Mouse (Mus musculus) liver, embryonic 15.5 days (tissue): Measurements from ENCODE around the gene Lrrc72. TPM values are rescaled to one million over a fixed set of nuclear protein-coding genes. Genes with fewer than 3 reads are reported as not detected.
"Not testable (repeated sequence)": the region's sequence is repeated elsewhere in the genome, so short reads cannot be mapped to it uniquely, and the experiment has no call there.

Experiments
- ATAC-seq: fragments of 200-750 bp; cut with Nextera tagmentation; 2 replicates; pipeline ENCODE4 v1.8.0; 2017; ENCODE audit warnings: moderate number of reproducible peaks, mild to moderate bottlenecking, moderate library complexity; ENCODE audit not compliant: insufficient read depth
- H3K27ac ChIP-seq: fragments of 300-500 bp; sonication (generic); replicated peaks from 2 replicates; pipeline ENCODE4 v1.5.1; 2015; ENCODE audit warnings: mild to moderate bottlenecking, inconsistent platforms
- H3K27me3 ChIP-seq: fragments of 300-500 bp; sonication (generic); 2 replicates; pipeline ENCODE4 v1.6.1; 2015; ENCODE audit warnings: mild to moderate bottlenecking, inconsistent platforms
- H3K36me3 ChIP-seq: fragments of 300-500 bp; sonication (generic); replicated peaks from 2 replicates; pipeline ENCODE4 v1.6.1; 2015; ENCODE audit warnings: moderate library complexity, mild to moderate bottlenecking, inconsistent platforms
- H3K4me1 ChIP-seq: fragments of 300-500 bp; sonication (generic); replicated peaks from 2 replicates; pipeline ENCODE4 v1.6.1; 2015; ENCODE audit warnings: inconsistent platforms
- H3K4me2 ChIP-seq: fragments of 300-500 bp; sonication (generic); 2 replicates; pipeline ENCODE4 v1.6.1; 2015; ENCODE audit warnings: moderate library complexity, mild to moderate bottlenecking, inconsistent platforms
- H3K4me3 ChIP-seq: fragments of 300-500 bp; sonication (generic); replicated peaks from 2 replicates; pipeline ENCODE4 v1.5.1; 2015; ENCODE audit warnings: mild to moderate bottlenecking, inconsistent platforms
- H3K9ac ChIP-seq: fragments of 300-500 bp; sonication (generic); 2 replicates; pipeline ENCODE4 v1.6.1; 2015; ENCODE audit warnings: moderate library complexity, mild to moderate bottlenecking, inconsistent platforms
- H3K9me3 ChIP-seq: fragments of 300-500 bp; sonication (generic); replicated peaks from 2 replicates; pipeline ENCODE4 v1.6.1; 2016; ENCODE audit warnings: inconsistent platforms
- WGBS: fragments of 180-500 bp; shearing (Covaris S2); methylation state at CpG from one replicate; pipeline ENCODE4 v1.1.7; 2015; ENCODE audit warnings: mixed read lengths; ENCODE audit not compliant: insufficient replicate concordance; 5-methylcytosine and 5-hydroxymethylcytosine counted together
- polyA plus RNA-seq: library from polyadenylated mRNA; unstranded; fragments of >200 nt; fragmentation: Nextera tagmentation; extraction: Ambion mirVana; gene quantifications from 2 replicates; pipeline ENCODE4 v1.2.1, GENCODE M21; 2015

Gene Lrrc72
- polyA plus RNA-seq, 1 experiment from 2014 or later = not detected

GRCm38 (mm10) chr12:36216905-36217304, 36.3 kb downstream of the Lrrc72 start:
- Histone ChIP-seq H3K27ac (no peak overlapping the region), H3K4me3 (no peak overlapping the region), H3K4me1 (no peaks in the 10 kb centered on the region), H3K9ac (no peak overlapping the region), H3K4me2 (no peak overlapping the region), H3K27me3 (no peaks in the 10 kb centered on the region), H3K9me3 (no peaks in the 10 kb centered on the region), H3K36me3 (no peaks in the 10 kb centered on the region)
- 63% methylated on average over 10 of the region's 10 CpGs for WGBS
- no peak for ATAC-seq

DNA sequence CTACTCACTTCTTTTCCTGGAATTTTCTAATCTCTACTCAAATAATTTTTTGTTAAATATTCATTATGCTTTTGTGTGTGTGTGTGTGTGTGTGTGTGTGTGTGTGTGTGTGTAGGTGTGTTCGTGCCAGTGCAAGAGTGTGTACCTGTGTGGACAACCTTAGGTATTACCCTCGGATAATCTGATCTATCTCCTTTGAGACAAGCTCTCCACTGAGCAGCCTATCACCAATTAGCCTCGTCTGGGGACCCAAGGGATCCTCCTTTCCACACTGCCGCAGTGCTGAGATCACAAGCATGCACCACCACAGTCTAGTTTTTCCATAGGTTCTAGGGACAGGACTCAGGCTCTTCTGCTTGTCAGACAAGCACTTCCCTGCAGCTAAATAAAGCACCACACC, 37.0 kb downstream of the Lrrc72 start:
- no peaks in the 10 kb centered on the region for H3K36me3 ChIP-seq
- no peak overlapping the region for H3K9ac ChIP-seq
- 55% methylated on average over 4 of the region's 4 CpGs for WGBS
- H3K27ac ChIP-seq = no peak overlapping the region
- no peaks in the 10 kb centered on the region for H3K27me3 ChIP-seq
- no peak overlapping the region for H3K4me2 ChIP-seq
- H3K4me3 ChIP-seq = no peak overlapping the region
- no peaks in the 10 kb centered on the region for H3K4me1 ChIP-seq
- no peaks in the 10 kb centered on the region for H3K9me3 ChIP-seq
- no peak for ATAC-seq

GRCm38 (mm10) chr12:36215149-36215480, 38.1 kb downstream of the Lrrc72 start:
- no peaks in the 10 kb centered on the region for H3K9me3 ChIP-seq
- no peaks in the 10 kb centered on the region for H3K4me1 ChIP-seq
- 0% methylated on average over 1 of the region's 1 CpGs for WGBS
- H3K36me3 ChIP-seq = no peaks in the 10 kb centered on the region
- H3K4me2 ChIP-seq = no peak overlapping the region
- no peak overlapping the region for H3K27ac ChIP-seq
- H3K4me3 ChIP-seq = no peak overlapping the region
- no peak for ATAC-seq
- H3K9ac ChIP-seq = no peak overlapping the region
- H3K27me3 ChIP-seq = no peaks in the 10 kb centered on the region

- Histone ChIP-seq H3K27me3 (no peaks in the 10 kb centered on the region), H3K4me3 (no peak overlapping the region), H3K4me2 (no peak overlapping the region), H3K9ac (no peak overlapping the region), H3K36me3 (no peaks in the 10 kb centered on the region), H3K9me3 (no peaks in the 10 kb centered on the region), H3K27ac (no peak overlapping the region), H3K4me1 (no peaks in the 10 kb centered on the region)
- WGBS = 30% methylated on average over 8 of the region's 8 CpGs
- ATAC-seq = no peak
Observed at GRCm38 (mm10) chr12:36214389-36215148, 38.6 kb downstream of the Lrrc72 start.

- H3K4me2 ChIP-seq = no peak overlapping the region
- H3K36me3 ChIP-seq = no peaks in the 10 kb centered on the region
- H3K9ac ChIP-seq = no peak overlapping the region
- no peaks in the 10 kb centered on the region for H3K27me3 ChIP-seq
- H3K4me3 ChIP-seq = no peak overlapping the region
- no peak for ATAC-seq
- 65% methylated on average over 4 of the region's 4 CpGs for WGBS
- no peaks in the 10 kb centered on the region for H3K9me3 ChIP-seq
- no peaks in the 10 kb centered on the region for H3K4me1 ChIP-seq
- H3K27ac ChIP-seq = no peak overlapping the region
Observed at GRCm38 (mm10) chr12:36210096-36210495, 43.1 kb downstream of the Lrrc72 start.

- H3K4me1 ChIP-seq = no peaks in the 10 kb centered on the region
- no peaks in the 10 kb centered on the region for H3K9me3 ChIP-seq
- no peaks in the 10 kb centered on the region for H3K27me3 ChIP-seq
- no peak overlapping the region for H3K4me3 ChIP-seq
- 64% methylated on average over 19 of the region's 19 CpGs for WGBS
- no peak overlapping the region for H3K27ac ChIP-seq
- H3K36me3 ChIP-seq = no peaks in the 10 kb centered on the region
- H3K4me2 ChIP-seq = no peak overlapping the region
- ATAC-seq = no peak
- no peak overlapping the region for H3K9ac ChIP-seq
Observed at GRCm38 (mm10) chr12:36208456-36208855, 44.7 kb downstream of the Lrrc72 start.

DNA sequence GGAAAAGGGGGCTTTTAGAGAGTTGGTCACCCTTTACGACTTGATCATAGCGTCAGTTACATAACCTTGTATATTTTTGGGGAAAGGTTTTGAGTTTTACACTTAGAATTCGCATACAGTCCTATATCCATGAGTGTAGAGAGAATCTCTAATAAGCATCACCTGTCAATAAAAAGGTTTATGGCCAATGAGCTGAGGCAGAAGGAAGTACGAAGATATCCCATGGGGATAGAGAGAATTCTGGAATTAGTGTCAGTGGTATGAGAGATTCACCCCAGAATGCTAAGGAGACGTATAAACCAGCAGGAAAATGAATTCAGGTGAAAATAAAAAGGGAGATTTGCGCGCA, 45.4 kb downstream of the Lrrc72 start:
- no peak overlapping the region for H3K9ac ChIP-seq
- WGBS = 70% methylated on average over 7 of the region's 7 CpGs
- H3K27ac ChIP-seq = no peak overlapping the region
- no peaks in the 10 kb centered on the region for H3K27me3 ChIP-seq
- no peaks in the 10 kb centered on the region for H3K36me3 ChIP-seq
- H3K4me3 ChIP-seq = no peak overlapping the region
- ATAC-seq = no peak
- no peaks in the 10 kb centered on the region for H3K9me3 ChIP-seq
- no peak overlapping the region for H3K4me2 ChIP-seq
- H3K4me1 ChIP-seq = no peaks in the 10 kb centered on the region

DNA sequence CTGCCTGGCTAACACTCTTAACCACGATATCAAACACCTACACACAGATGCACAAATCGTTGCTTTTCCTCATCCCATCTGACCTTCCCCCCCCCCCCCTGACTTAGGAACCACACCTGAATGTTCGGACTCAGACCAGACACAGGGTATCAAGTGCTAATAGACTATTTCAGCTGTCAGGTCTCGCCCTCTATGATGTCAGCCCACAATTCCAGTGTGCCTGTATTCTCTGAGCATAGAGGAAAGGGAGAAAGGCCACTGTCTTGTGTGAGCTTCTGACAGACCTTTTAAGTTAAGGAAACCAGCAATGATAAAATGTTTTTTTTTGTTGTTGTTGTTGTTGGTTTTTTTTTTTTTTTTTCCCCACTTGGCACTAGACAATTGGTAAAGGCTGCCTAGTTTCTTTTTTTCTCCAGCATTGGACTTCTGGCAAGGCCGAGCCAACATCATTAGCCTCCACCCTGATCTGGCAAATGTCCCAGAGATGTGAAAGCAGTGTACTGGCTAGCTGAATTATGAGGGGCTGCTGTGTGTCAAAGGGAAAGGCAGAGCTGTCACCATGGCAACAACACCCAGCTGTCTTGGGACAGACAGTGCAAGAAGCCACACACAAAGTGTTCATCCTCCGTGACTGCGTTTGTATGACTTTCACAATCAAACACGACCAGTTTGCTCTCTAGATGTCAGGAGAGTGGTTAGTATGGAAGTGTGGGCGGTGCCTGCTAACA, 46.0 kb downstream of the Lrrc72 start:
- ATAC-seq = no peak
- H3K9ac ChIP-seq = no peak overlapping the region
- no peak overlapping the region for H3K4me3 ChIP-seq
- H3K36me3 ChIP-seq = no peaks in the 10 kb centered on the region
- 54% methylated on average over 9 of the region's 9 CpGs for WGBS
- H3K27me3 ChIP-seq = no peaks in the 10 kb centered on the region
- H3K9me3 ChIP-seq = no peaks in the 10 kb centered on the region
- no peaks in the 10 kb centered on the region for H3K4me1 ChIP-seq
- no peak overlapping the region for H3K4me2 ChIP-seq
- H3K27ac ChIP-seq = no peak overlapping the region

DNA sequence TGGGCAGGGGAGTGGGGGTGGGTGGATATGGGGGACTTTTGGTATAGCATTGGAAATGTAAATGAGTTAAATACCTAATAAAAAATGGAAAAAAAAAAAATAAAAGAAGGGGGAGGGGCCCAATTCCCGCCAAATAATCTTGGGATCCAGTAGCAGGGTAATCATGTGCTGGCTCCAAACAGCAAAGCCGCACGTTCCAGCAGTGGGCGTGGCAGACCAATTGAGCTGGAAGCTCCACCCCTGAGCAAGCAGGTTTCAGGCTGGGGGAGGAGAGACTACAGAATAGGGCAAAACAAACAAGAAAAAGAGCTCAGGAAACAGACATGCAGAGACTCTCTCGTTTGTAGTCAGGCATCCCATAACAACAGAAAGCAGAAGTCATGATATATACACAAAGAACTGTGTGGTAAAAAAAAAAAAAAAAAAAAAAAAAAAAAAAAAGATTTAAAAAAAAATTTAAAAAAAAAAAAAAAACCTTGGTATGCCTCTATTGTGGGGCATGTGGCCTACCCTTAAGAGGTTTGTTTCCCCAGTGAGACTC, 47.5 kb downstream of the Lrrc72 start:
- 38% methylated on average over 5 of the region's 5 CpGs for WGBS
- ATAC-seq, H3K9ac ChIP-seq, H3K9me3 ChIP-seq, H3K4me2 ChIP-seq, H3K27me3 ChIP-seq, H3K36me3 ChIP-seq, H3K4me1 ChIP-seq, H3K27ac ChIP-seq, H3K4me3 ChIP-seq: not testable (repeated sequence)

DNA sequence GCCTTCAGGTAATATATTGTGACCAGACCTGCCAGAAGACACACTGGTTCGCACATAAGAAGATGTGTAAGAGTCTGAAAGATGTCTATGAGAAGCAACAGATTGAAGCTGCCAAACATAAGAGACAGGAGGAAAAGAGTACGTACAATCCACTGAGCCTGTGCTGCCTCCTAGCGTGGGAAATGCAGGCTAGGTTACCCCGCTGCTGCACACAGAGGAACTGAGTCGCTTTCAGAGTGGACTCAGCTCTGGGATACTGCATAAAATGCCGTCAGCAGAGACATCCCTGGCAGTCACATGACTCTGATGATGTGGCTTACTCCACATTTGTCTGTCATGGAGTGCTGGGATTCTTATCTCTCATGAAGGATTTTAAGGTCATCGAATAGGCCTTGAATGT, 58.2 kb downstream of the Lrrc72 start:
- peaks cover 42% of the 10 kb centered on the region for H3K36me3 ChIP-seq
- no peak overlapping the region for H3K27ac ChIP-seq
- WGBS = 83% methylated on average over 7 of the region's 7 CpGs
- H3K27me3 ChIP-seq = no peaks in the 10 kb centered on the region
- no peak for ATAC-seq
- H3K9me3 ChIP-seq = no peaks in the 10 kb centered on the region
- H3K9ac ChIP-seq = no peak overlapping the region
- H3K4me2 ChIP-seq = no peak overlapping the region
- no peak overlapping the region for H3K4me3 ChIP-seq
- no peaks in the 10 kb centered on the region for H3K4me1 ChIP-seq

- Histone ChIP-seq H3K9ac (no peak overlapping the region), H3K4me3 (no peak overlapping the region), H3K4me1 (no peaks in the 10 kb centered on the region), H3K36me3 (peaks cover 45% of the 10 kb centered on the region), H3K4me2 (no peak overlapping the region), H3K27ac (no peak overlapping the region), H3K9me3 (no peaks in the 10 kb centered on the region), H3K27me3 (no peaks in the 10 kb centered on the region)
- 59% methylated on average over 5 of the region's 5 CpGs for whole genome bisulfite sequencing
- ATAC-seq = no peak
Observed at GRCm38 (mm10) chr12:36190343-36190742, 62.9 kb downstream of the Lrrc72 start.
